Mouse (Mus musculus) spleen, adult 2 months (tissue): ENCODE data around the gene Limk1. TPM values are rescaled to one million over a fixed set of nuclear protein-coding genes. Genes with fewer than 3 reads are reported as not detected.

Experiments
- DNase-seq, 2 experiments: peaks; one replicate each; pipeline versions ENCODE4 v3.0.0 to v3.0.0-alpha.2; 2012 to 2021; ENCODE audit warnings: low spot score in 2 of 2, low read depth in 1 of 2
- H3K27ac ChIP-seq: fragments of 200-500 bp; 2 replicates; pipeline ENCODE4 v1.5.1; 2012; ENCODE audit warnings: low read length, inconsistent platforms; ENCODE audit not compliant: insufficient read depth
- H3K27me3 ChIP-seq: fragments of 200-500 bp; 2 replicates; pipeline ENCODE4 v1.6.1; 2012; ENCODE audit warnings: mild to moderate bottlenecking, moderate library complexity, low read length, inconsistent platforms; ENCODE audit not compliant: control insufficient read depth, insufficient read depth
- H3K36me3 ChIP-seq: fragments of 200-500 bp; 2 replicates; pipeline ENCODE4 v1.6.1; 2012; ENCODE audit warnings: mild to moderate bottlenecking, low read length, inconsistent platforms; ENCODE audit not compliant: control insufficient read depth, insufficient read depth
- H3K4me1 ChIP-seq: fragments of 200-500 bp; 2 replicates; pipeline ENCODE4 v1.6.1; 2011; ENCODE audit warnings: inconsistent platforms; ENCODE audit not compliant: control insufficient read depth, insufficient read depth, insufficient read length
- H3K4me3 ChIP-seq: fragments of 200-500 bp; 2 replicates; pipeline ENCODE4 v1.5.1; 2011; ENCODE audit warnings: mild to moderate bottlenecking, inconsistent platforms; ENCODE audit not compliant: insufficient read depth, insufficient read length; ENCODE audit errors: extremely low read depth
- CTCF ChIP-seq: fragments of 200-500 bp; IDR thresholded peaks from 2 replicates; pipeline ENCODE4 v1.5.1; 2011; ENCODE audit warnings: mild to moderate bottlenecking, inconsistent platforms; ENCODE audit not compliant: insufficient read depth, insufficient read length, insufficient replicate concordance; ENCODE audit errors: extremely low read depth
- POLR2A ChIP-seq: fragments of 200-500 bp; IDR thresholded peaks from 2 replicates; pipeline ENCODE4 v1.6.1; 2011; ENCODE audit warnings: low read depth, low read length, inconsistent platforms
- WGBS: fragments of 180-500 bp; shearing (Covaris S2); methylation state at CpG from one replicate; pipeline ENCODE4 v1.1.7; 2018; 5-methylcytosine and 5-hydroxymethylcytosine counted together
- polyA plus RNA-seq: library from polyadenylated mRNA; depleted of rRNA; stranded (reverse); fragments of >200 nt; gene quantifications from 2 replicates; pipeline ENCODE4 v1.2.3, GENCODE M21; 2012; rRNA removed

The Limk1 gene
- polyA plus RNA-seq, 1 experiment: 25.0 TPM

DNA sequence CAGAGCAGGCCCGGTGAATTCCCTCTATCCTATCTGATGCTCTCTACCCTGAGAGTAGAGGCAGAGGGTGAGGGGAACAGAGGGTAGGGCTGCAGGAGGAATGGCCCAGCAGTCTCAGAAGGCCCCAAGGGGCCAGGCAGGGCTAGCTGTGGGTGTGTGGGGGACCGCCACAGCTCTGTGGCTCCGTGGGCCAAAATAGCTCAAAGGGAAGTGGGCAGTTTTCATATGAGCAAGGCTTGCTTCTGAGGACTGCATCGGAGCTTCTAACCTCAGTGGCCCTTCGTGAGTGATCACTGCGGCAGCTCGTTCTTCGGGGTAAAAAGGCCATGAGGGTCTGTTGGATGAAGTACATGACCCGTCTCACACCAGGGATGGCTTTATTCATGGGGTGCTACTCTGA is 74.7 kb downstream of the Limk1 start:
- Histone ChIP-seq H3K27ac (peak overlapping the region; percentile 85), H3K4me1 (peaks cover 19% of the 10 kb centered on the region; the same call in 1 of the 2 replicates), H3K27me3 (no peaks in the 10 kb centered on the region), H3K36me3 (no peaks in the 10 kb centered on the region; the same call in 1 of the 2 replicates), H3K4me3 (peak overlapping the region; percentile 70)
- TF ChIP-seq CTCF: no peak
- TF ChIP-seq POLR2A: peak; percentile 39; the same call in 1 of the 2 replicates
- DNase-seq: peak in 1 of 2 experiments; percentile 78
- 25% methylated on average over 9 of the region's 9 CpGs for WGBS

DNA sequence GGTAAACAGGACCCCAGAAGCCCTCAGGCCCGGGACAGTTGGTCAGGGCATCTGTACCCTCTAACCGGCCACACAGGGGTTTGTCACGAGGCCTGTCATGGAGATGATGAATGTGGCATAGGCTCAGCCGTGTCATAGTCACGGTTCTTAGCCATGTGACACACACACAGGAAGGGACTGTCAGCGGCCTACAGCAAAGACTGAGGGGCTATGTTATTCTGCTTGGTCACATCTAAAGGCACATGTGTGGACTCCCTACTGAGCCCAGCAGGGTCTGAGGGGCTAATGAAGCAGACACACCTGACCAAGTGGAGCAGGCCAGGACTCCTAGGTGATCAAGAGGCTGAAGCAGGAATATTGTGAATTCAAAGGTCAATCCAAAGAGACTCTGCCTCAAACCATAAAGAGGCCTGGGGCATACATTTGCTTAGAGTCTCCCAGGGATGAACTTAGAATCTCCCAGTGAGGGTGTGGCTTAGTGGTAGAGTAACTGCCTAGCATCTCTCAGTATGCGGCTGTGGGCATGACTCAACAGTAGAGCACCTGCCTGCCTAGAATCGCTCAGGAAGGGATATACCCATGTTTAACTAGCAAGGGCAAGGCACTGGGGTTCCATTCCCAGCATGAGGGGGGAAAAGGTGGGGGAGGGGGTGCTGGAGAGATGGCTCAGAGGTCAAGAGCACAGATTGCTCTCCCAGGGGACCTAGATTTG is 76.4 kb downstream of the Limk1 start:
- TF ChIP-seq POLR2A: no peak
- no peak for TF ChIP-seq CTCF
- H3K27ac ChIP-seq: peak overlapping the region; percentile 55
- H3K36me3 ChIP-seq: no peaks in the 10 kb centered on the region
- H3K4me3 ChIP-seq: no peak overlapping the region
- peaks cover 29% of the 10 kb centered on the region; the same call in 1 of the 2 replicates for H3K4me1 ChIP-seq
- DNase-seq: peak in 1 of 2 experiments; percentile 29
- WGBS: 15% methylated on average over 8 of the region's 8 CpGs
- no peaks in the 10 kb centered on the region for H3K27me3 ChIP-seq

DNA sequence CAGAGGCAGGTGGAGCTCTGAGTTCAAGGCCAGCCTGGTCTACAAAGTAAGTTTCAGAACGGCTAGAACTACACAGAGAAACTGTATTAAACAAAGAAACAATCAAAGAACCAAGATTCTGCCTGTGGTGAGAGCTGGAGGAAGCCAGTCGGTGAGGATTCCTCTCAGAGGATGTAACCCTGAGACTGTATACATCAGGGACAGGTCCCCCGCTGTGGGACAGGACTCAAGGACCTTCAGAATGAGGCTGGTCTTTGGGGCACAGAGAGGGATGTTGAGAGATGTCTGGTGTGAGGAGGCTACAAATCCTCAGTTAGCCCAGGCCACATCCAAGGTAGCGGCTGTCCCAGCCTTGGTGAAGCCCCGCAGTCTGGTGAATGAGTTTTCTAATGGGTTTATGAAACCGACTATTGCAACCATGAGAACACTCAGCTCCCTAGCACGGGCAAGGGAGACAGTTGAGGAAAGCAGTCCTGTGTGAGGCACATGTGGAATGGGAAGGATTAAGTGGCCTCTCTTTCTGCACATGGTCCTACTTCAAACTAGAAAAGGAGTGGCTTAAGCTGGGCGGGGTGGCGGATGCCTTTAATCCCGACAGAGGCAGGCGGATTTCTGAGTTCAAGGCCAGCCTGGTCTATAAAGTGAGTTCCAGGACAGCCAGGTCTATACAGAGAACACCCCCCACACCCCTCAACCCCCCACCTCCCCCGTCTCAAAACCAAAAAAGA is 78.3 kb downstream of the Limk1 start:
- peaks cover 9% of the 10 kb centered on the region; the same call in 1 of the 2 replicates for H3K36me3 ChIP-seq
- DNase-seq: no peak
- H3K4me3 ChIP-seq: no peak overlapping the region
- H3K27me3 ChIP-seq: no peaks in the 10 kb centered on the region
- H3K27ac ChIP-seq: no peak overlapping the region
- 81% methylated on average over 12 of the region's 12 CpGs for WGBS
- H3K4me1 ChIP-seq: peaks cover 23% of the 10 kb centered on the region; the same call in 1 of the 2 replicates
- no peak for TF ChIP-seq CTCF
- TF ChIP-seq POLR2A: no peak

DNA sequence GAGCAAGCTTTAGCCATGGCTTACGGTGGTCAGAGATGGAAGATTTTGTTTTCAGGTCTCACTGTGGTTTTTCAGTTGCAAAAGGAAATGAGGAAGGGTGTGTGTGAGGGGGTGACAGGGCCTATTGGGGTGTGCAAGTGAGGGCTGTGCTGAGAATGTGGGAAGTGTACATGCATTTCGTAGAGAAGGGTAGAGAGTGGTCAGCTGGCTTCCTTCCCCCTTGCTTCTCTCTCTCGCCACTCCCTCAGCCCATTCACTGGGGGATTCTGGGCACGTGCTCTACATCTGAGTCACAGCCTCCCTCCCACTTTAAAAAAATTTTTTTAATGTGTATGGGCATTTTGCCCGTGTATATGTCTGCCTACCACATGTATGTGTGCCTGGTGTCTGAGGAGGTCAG is 81.3 kb downstream of the Limk1 start:
- peaks cover 22% of the 10 kb centered on the region; the same call in 1 of the 2 replicates for H3K4me1 ChIP-seq
- H3K4me3 ChIP-seq: no peak overlapping the region
- DNase-seq: peak in 1 of 2 experiments; percentile 52
- peaks cover 18% of the 10 kb centered on the region for H3K36me3 ChIP-seq
- H3K27me3 ChIP-seq: no peaks in the 10 kb centered on the region
- TF ChIP-seq CTCF (no peak), POLR2A (no peak)
- peak overlapping the region; percentile 60; the same call in 1 of the 2 replicates for H3K27ac ChIP-seq
- 10% methylated on average over 5 of the region's 5 CpGs for WGBS

DNA sequence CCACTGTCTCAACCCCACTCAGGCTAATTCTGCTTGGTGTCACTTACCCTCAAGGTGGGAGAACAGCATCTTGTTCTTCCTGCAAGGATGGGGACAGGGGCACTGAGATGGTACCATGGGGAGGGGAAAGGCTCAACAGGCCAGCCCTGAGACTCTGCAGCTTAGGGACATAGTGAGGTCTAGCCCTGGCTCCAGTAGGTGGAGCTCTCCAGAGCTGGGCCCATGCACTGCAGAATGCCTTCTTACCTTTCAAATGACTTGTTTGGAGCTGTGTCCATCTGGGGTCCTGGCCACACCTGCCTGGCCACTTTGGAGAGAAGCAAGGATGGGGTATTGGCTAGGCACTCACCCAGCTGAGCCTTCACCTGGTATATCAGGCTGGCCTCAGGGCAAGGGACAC is 82.1 kb downstream of the Limk1 start:
- peak overlapping the region; percentile 60 for H3K27ac ChIP-seq
- peak in 1 of 2 experiments; percentile 31 for DNase-seq

More for the DNA sequence above, 82.1 kb downstream of the Limk1 start:
- TF ChIP-seq CTCF (peak; percentile 27; the same call in 1 of the 2 replicates), POLR2A (no peak)
- Histone ChIP-seq H3K36me3 (peaks cover 20% of the 10 kb centered on the region), H3K27me3 (no peaks in the 10 kb centered on the region), H3K4me1 (peaks cover 15% of the 10 kb centered on the region; the same call in 1 of the 2 replicates), H3K4me3 (no peak overlapping the region)

Other genes starting within 250 kb of the Limk1 start
- gene Gtf2ird1, start 231.9 kb downstream of the Limk1 start, polyA plus RNA-seq: 9.2 and 12.1 TPM in 2 replicates
- 10.1 and 10.7 TPM in 2 replicates for gene Clip2, start 136.2 kb downstream of the Limk1 start, polyA plus RNA-seq
- gene Syna, start 128.4 kb downstream of the Limk1 start, polyA plus RNA-seq: 0.06 TPM in 1 of 2 replicates, not detected in the other
- gene Rfc2, start 107.2 kb downstream of the Limk1 start, polyA plus RNA-seq: 82.8 and 86.9 TPM in 2 replicates
- gene Lat2, start 73.6 kb downstream of the Limk1 start, polyA plus RNA-seq: 52.2 and 52.4 TPM in 2 replicates
- 125 and 143 TPM in 2 replicates for gene Eif4h, start 49.1 kb downstream of the Limk1 start, polyA plus RNA-seq
- 39.4 and 41.9 TPM in 2 replicates for gene Eln, start 58.7 kb upstream of the Limk1 start, polyA plus RNA-seq
- gene Tmem270, start 218.1 kb upstream of the Limk1 start, polyA plus RNA-seq: 0.14 TPM in 1 of 2 replicates, not detected in the other
- 32.3 and 35.1 TPM in 2 replicates for gene Cldn13, start 226.9 kb upstream of the Limk1 start, polyA plus RNA-seq
- gene Mettl27, start 243.8 kb upstream of the Limk1 start, polyA plus RNA-seq: 9.8 and 11.3 TPM in 2 replicates